13 mouse cellular contexts compared by ENCODE assay signal in the genomic region with DNA sequence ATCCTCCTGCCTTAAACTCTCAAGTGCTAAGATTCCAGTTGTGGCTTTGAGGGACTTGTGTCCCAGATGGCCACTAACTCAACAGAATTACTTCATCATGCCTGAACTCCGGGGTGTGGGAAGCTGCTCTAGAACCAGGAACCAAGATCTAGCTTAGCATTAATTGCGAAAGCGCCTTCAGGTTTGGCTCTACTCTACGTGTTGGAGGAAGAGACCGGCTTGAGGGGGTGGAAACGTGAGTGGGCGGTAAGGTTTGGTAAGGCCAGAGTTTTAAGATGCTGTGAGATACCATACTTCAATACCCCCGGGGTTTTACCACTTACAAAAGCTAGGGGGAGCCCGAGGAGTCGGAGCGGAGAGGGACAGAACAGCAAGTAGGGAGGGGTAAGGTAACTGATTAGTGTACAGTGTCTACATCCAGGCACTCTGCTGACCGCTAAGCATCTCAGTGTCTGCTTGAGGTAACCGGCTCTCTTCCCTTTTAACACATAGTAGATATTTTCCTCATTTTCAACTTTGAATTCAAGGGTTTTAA. TPM values are rescaled to one million over a fixed set of nuclear protein-coding genes. Genes with fewer than 3 reads are reported as not detected.
A peak's percentile ranks its signal among the peaks of the same experiment; 100 is the strongest.
DNase-seq lines count a peak whose midpoint lies in the region; ATAC-seq and TF ChIP-seq lines count a peak whose summit lies in the region.
"Had no signal": no experiment of that assay in that cellular context is flagged by ENCODE, and none has a peak within 500 bp of the region (broad histone marks: within the 10 kb centered on the region; RNA-seq: fewer than 3 reads in every experiment).

No protein-coding gene starts in this region.

- H3K36me3 ChIP-seq in lung, embryonic 14.5 days (ENCODE audit: insufficient read depth), result no peaks in the 10 kb centered on the region
- H3K36me3 ChIP-seq in stomach, postnatal 0 days (ENCODE audit: control insufficient read depth, insufficient read depth, low read length), result no peaks in the 10 kb centered on the region
- H3K36me3 ChIP-seq: embryonic facial prominence, embryonic 13.5 days; limb, embryonic 13.5 days had no signal

- no peaks in the 10 kb centered on the region for H3K4me1 ChIP-seq in lung, embryonic 14.5 days (ENCODE audit: insufficient read depth)
- peaks cover 10% of the 10 kb centered on the region for H3K4me1 ChIP-seq in bone marrow macrophage, adult 2 months (ENCODE audit: control insufficient read depth, insufficient read depth, low read length)
- no peaks in the 10 kb centered on the region for H3K4me1 ChIP-seq in stomach, postnatal 0 days (replicated peaks; ENCODE audit: control insufficient read depth, insufficient read depth)

- no peak for TF ChIP-seq EP300 in stomach, postnatal 0 days (optimal IDR thresholded peaks at IDR 0.05)

- H3K27me3 ChIP-seq in lung, embryonic 14.5 days (ENCODE audit: insufficient read depth, low read length), result no peaks in the 10 kb centered on the region
- no peaks in the 10 kb centered on the region for H3K27me3 ChIP-seq in stomach, postnatal 0 days (ENCODE audit: control insufficient read depth, insufficient read depth, low read length)
- H3K27me3 ChIP-seq: embryonic facial prominence, embryonic 13.5 days; limb, embryonic 13.5 days had no signal

- ATAC-seq in CD4-positive, CD25-positive, alpha-beta regulatory T cell, adult 4 months, result no peak
- no peak for ATAC-seq in lung, embryonic 14.5 days (ENCODE audit: insufficient read depth)
- no peak for ATAC-seq in stomach, postnatal 0 days (ENCODE audit: low FRiP score, low TSS enrichment)

- no peak overlapping the region for H3K4me3 ChIP-seq in lung, embryonic 14.5 days (ENCODE audit: low read depth, low read length)
- H3K4me3 ChIP-seq in bone marrow macrophage, adult 2 months (ENCODE audit: insufficient read depth, low read length), result no peak overlapping the region
- no peak overlapping the region for H3K4me3 ChIP-seq in stomach, postnatal 0 days (ENCODE audit: low read depth, low read length)
- H3K4me3 ChIP-seq: embryonic facial prominence, embryonic 13.5 days; limb, embryonic 13.5 days had no signal

- no peak overlapping the region for H3K4me2 ChIP-seq in lung, embryonic 14.5 days
- H3K4me2 ChIP-seq in stomach, postnatal 0 days (replicated peaks; ENCODE audit: low read depth), result no peak overlapping the region
- H3K4me2 ChIP-seq: embryonic facial prominence, embryonic 13.5 days; limb, embryonic 13.5 days; midbrain, embryonic 11.5 days had no signal

- no peak overlapping the region for H3K27ac ChIP-seq in lung, embryonic 14.5 days (ENCODE audit: low read depth)
- no peak overlapping the region for H3K27ac ChIP-seq in bone marrow macrophage, adult 2 months (ENCODE audit: insufficient read depth, low read depth, low read length)
- H3K27ac ChIP-seq in stomach, postnatal 0 days (replicated peaks), result no peak overlapping the region
- H3K27ac ChIP-seq: embryonic facial prominence, embryonic 13.5 days; limb, embryonic 13.5 days had no signal

- peak; percentile 21; the same call in 1 of the 2 replicates for TF ChIP-seq CTCF in lung, embryonic 14.5 days (IDR thresholded peaks at IDR 0.05; ENCODE audit: low read depth)
- TF ChIP-seq CTCF in bone marrow macrophage, adult 2 months (IDR thresholded peaks at IDR 0.05; ENCODE audit: low read depth, low read length), result 0 out of 2 replicates have a peak, but pooled peaks have one; percentile 19
- TF ChIP-seq CTCF in stomach, postnatal 0 days (IDR thresholded peaks at IDR 0.05; ENCODE audit: low read depth), result peak; percentile 52

- 76% methylated on average over 13 of the region's 13 CpGs for WGBS in lung, embryonic 14.5 days
- 71% methylated on average over 13 of the region's 13 CpGs for WGBS in stomach, postnatal 0 days

- no peak overlapping the region for H3K9ac ChIP-seq in lung, embryonic 14.5 days
- no peak overlapping the region for H3K9ac ChIP-seq in stomach, postnatal 0 days (ENCODE audit: low read length)
- H3K9ac ChIP-seq: embryonic facial prominence, embryonic 13.5 days; limb, embryonic 13.5 days had no signal

- H3K9me3 ChIP-seq in lung, embryonic 14.5 days (ENCODE audit: low read depth, low read length), result no peaks in the 10 kb centered on the region
- no peaks in the 10 kb centered on the region for H3K9me3 ChIP-seq in stomach, postnatal 0 days (ENCODE audit: control insufficient read depth, low read length)
- H3K9me3 ChIP-seq: limb, embryonic 13.5 days had no signal

- no peak for TF ChIP-seq POLR2A in bone marrow macrophage, adult 2 months (IDR thresholded peaks at IDR 0.05; ENCODE audit: borderline replicate concordance, low read depth, low read length)

- DNase-seq in CD4-positive, CD25-positive, alpha-beta regulatory T cell, adult 2 months (ENCODE audit: low read depth, low spot score), result peak; percentile 49
- DNase-seq in lung, embryonic 14.5 days, result no peak
- no peak for DNase-seq in lung, postnatal 10 days
- DNase-seq in stomach, postnatal 0 days (ENCODE audit: low spot score), result no peak
- no peak for DNase-seq in spleen, postnatal 4 days (ENCODE audit: low spot score in 2 of 2)
- no peak for DNase-seq in frontal cortex, postnatal 10 days (ENCODE audit: low spot score in 2 of 2)
- DNase-seq: cerebellum, adult 18-20 months; layer of hippocampus, adult 9-11 months had no signal

RNA-seq across cellular contexts. Expression of a gene that starts 29.7 kb away (rescaled TPM):
- polyA plus RNA-seq in CD4-positive, CD25-positive, alpha-beta regulatory T cell, adult 4 months (2017; shearing (Covaris generic)), result not detected
- polyA plus RNA-seq in lung, embryonic 14.5 days (2014; fragmentation: Nextera tagmentation; extraction: Ambion mirVana), result 0.16 TPM in 1 of 2 replicates, not detected in the other
- 0.51 TPM in 1 of 2 replicates, not detected in the other for polyA plus RNA-seq in bone marrow macrophage, adult 2 months (2012; ENCODE audit: insufficient read depth, insufficient read length, missing spikeins)
- 0.31 and 0.49 TPM in 2 replicates for polyA plus RNA-seq in stomach, postnatal 0 days (2015; fragmentation: Nextera tagmentation; extraction: Ambion mirVana)

RNA-seq across cellular contexts. Expression of a gene that starts 49.4 kb away (rescaled TPM):
- polyA plus RNA-seq in CD4-positive, CD25-positive, alpha-beta regulatory T cell, adult 4 months (2017; shearing (Covaris generic)), result 1 to 10 TPM; 7.5 to 8.2 TPM
- 12.5 and 13.5 TPM in 2 replicates for polyA plus RNA-seq in lung, embryonic 14.5 days (2014; fragmentation: Nextera tagmentation; extraction: Ambion mirVana)
- 10.1 TPM in 2 replicates for polyA plus RNA-seq in bone marrow macrophage, adult 2 months (2012; ENCODE audit: insufficient read depth, insufficient read length, missing spikeins)
- 3.4 and 3.6 TPM in 2 replicates for polyA plus RNA-seq in stomach, postnatal 0 days (2015; fragmentation: Nextera tagmentation; extraction: Ambion mirVana)
